Mouse (Mus musculus) limb, embryonic 14.5 days (tissue): Measurements from ENCODE around the gene 4930404H24Rik. TPM values are rescaled to one million over a fixed set of nuclear protein-coding genes. Genes with fewer than 3 reads are reported as not detected.

ENCODE experiments used
- ATAC-seq: fragments of 200-750 bp; cut with Nextera tagmentation; 2 replicates; pipeline ENCODE4 v1.8.0; 2017; ENCODE audit warnings: low read depth, moderate number of reproducible peaks, moderate TSS enrichment; ENCODE audit not compliant: low FRiP score
- DNase-seq: peaks from one replicate; pipeline ENCODE4 v3.0.0-alpha.2; 2015; ENCODE audit warnings: low spot score
- H3K27ac ChIP-seq: fragments of 300-500 bp; sonication (generic); replicated peaks from 2 replicates; pipeline ENCODE4 v1.5.1; 2014; ENCODE audit warnings: low read depth, mild to moderate bottlenecking, low read length, moderate library complexity, mixed read lengths
- H3K27me3 ChIP-seq: fragments of 300-500 bp; sonication (generic); 2 replicates; pipeline ENCODE4 v1.6.1; 2014; ENCODE audit warnings: low read length, mixed read lengths; ENCODE audit not compliant: control insufficient read depth, insufficient read depth
- H3K36me3 ChIP-seq: fragments of 300-500 bp; sonication (generic); 2 replicates; pipeline ENCODE4 v1.6.1; 2014; ENCODE audit warnings: mild to moderate bottlenecking, low read length, moderate library complexity, mixed read lengths; ENCODE audit not compliant: control insufficient read depth, insufficient read depth
- H3K4me1 ChIP-seq: fragments of 300-500 bp; sonication (generic); 2 replicates; pipeline ENCODE4 v1.6.1; 2014; ENCODE audit warnings: antibody characterized with exemption, low read length, mixed read lengths; ENCODE audit not compliant: control insufficient read depth, insufficient read depth
- H3K4me2 ChIP-seq: fragments of 300-500 bp; sonication (generic); replicated peaks from 2 replicates; pipeline ENCODE4 v1.6.1; 2014; ENCODE audit warnings: low read depth, mild to moderate bottlenecking, low read length, moderate library complexity; ENCODE audit not compliant: severe bottlenecking
- H3K4me3 ChIP-seq: fragments of 300-500 bp; sonication (generic); replicated peaks from 2 replicates; pipeline ENCODE4 v1.5.1; 2014; ENCODE audit warnings: low read length
- H3K9ac ChIP-seq: fragments of 300-500 bp; sonication (generic); 2 replicates; pipeline ENCODE4 v1.6.1; 2014; ENCODE audit warnings: mild to moderate bottlenecking, low read depth, low read length, moderate library complexity; ENCODE audit not compliant: severe bottlenecking
- H3K9me3 ChIP-seq: fragments of 300-500 bp; sonication (generic); 2 replicates; pipeline ENCODE4 v1.6.1; 2016; ENCODE audit warnings: low read length; ENCODE audit not compliant: control insufficient read depth
- POLR2A ChIP-seq: fragments of 200-500 bp; IDR thresholded peaks from 2 replicates; pipeline ENCODE4 v1.8.0; 2012; ENCODE audit warnings: inconsistent platforms, mild to moderate bottlenecking, moderate library complexity, borderline replicate concordance; ENCODE audit not compliant: insufficient read depth, insufficient read length; ENCODE audit errors: extremely low read depth
- WGBS: fragments of 180-500 bp; shearing (Covaris S2); extraction: QIAGEN DNeasy Blood & Tissue Kit; methylation state at CpG from one replicate; pipeline ENCODE4 v1.1.7; 2014; 5-methylcytosine and 5-hydroxymethylcytosine counted together
- polyA plus RNA-seq, 2 experiments: library from polyadenylated mRNA; depleted of rRNA in 1 of 2; stranded (reverse) in 1 of 2; unstranded in 1 of 2; fragments of >200 nt; fragmentation: Nextera tagmentation in 1 of 2; extraction: Ambion mirVana in 1 of 2; gene quantifications; 2 replicates each; pipeline versions ENCODE4 v1.2.1 to v1.2.3; 2012 to 2014

4930404H24Rik gene
- polyA plus RNA-seq, 2 experiments: not detected

DNA sequence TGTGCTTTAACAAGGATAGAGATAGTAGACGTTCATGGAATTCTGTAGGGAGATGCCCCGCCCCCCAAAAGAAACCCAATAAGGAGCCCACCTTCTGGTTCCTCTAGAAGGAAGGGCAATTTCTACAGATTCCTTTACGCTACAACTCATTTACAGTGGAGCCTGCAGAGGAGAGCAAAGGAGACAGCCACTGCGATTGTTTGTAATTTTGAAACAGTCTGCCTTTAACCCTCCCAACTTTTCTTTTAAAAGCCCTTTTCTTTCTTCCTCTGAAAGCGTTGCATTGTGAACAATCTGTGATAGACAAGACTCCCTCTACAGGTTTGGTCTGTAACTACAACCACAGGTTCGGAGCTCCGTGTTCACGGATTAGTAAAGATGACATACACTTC, 46.6 kb upstream of the 4930404H24Rik start:
- no peak for TF ChIP-seq POLR2A
- Histone ChIP-seq H3K9ac (peak overlapping the region; percentile 78), H3K36me3 (no peaks in the 10 kb centered on the region), H3K9me3 (no peaks in the 10 kb centered on the region), H3K4me3 (peak overlapping the region; percentile 88), H3K4me1 (peaks cover 25% of the 10 kb centered on the region), H3K27me3 (no peaks in the 10 kb centered on the region), H3K27ac (peak overlapping the region; percentile 90), H3K4me2 (peak overlapping the region; percentile 73)
- 0% methylated on average over 8 of the region's 8 CpGs for WGBS
- ATAC-seq (no peak), DNase-seq (peak; percentile 84)

DNA sequence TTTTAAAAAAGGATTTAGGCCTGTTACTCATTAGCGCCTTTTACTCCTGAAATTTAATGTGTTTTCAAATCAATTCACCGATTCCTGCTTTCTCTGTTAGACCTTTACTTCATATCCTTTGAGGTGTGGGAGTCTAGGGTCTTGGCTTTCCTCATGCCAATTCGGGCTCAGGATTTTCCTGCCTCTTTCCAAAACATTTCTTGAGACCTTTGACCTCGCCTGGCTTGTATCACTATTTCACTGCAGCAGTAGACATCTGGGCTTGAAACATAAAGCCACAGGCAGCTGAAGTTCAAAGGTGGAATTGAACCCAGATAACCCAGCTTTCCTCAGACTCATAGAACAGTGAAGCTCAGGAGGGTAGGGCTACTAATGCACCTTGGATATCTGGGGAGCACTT, 46.1 kb upstream of the 4930404H24Rik start:
- no peak for ATAC-seq
- H3K4me2 ChIP-seq: peak overlapping the region; percentile 73

GRCm38 (mm10) chr2:153447719-153448118, 44.9 kb upstream of the 4930404H24Rik start:
- Histone ChIP-seq H3K27me3 (no peaks in the 10 kb centered on the region), H3K36me3 (no peaks in the 10 kb centered on the region), H3K27ac (no peak overlapping the region), H3K9ac (no peak overlapping the region), H3K9me3 (no peaks in the 10 kb centered on the region), H3K4me1 (peaks cover 8% of the 10 kb centered on the region), H3K4me2 (no peak overlapping the region), H3K4me3 (no peak overlapping the region)
- TF ChIP-seq POLR2A: no peak
- DNase-seq (no peak), ATAC-seq (no peak)
- 86% methylated on average over 3 of the region's 3 CpGs for WGBS

More for the DNA sequence above, 46.1 kb upstream of the 4930404H24Rik start:
- Histone ChIP-seq H3K9me3 (no peaks in the 10 kb centered on the region), H3K27me3 (no peaks in the 10 kb centered on the region), H3K36me3 (no peaks in the 10 kb centered on the region), H3K4me3 (peak overlapping the region; percentile 88; the same call in 1 of the 2 replicates), H3K27ac (no peak overlapping the region), H3K4me1 (peaks cover 21% of the 10 kb centered on the region), H3K9ac (no peak overlapping the region)
- TF ChIP-seq POLR2A: no peak
- DNase-seq: no peak
- 9% methylated on average over 4 of the region's 4 CpGs for WGBS

GRCm38 (mm10) chr2:153448519-153448918, 44.1 kb upstream of the 4930404H24Rik start:
- no peak for TF ChIP-seq POLR2A
- 76% methylated on average over 6 of the region's 6 CpGs for WGBS
- no peak overlapping the region for H3K4me2 ChIP-seq
- peaks cover 3% of the 10 kb centered on the region; the same call in 1 of the 2 replicates for H3K4me1 ChIP-seq
- no peak overlapping the region for H3K9ac ChIP-seq
- no peaks in the 10 kb centered on the region for H3K36me3 ChIP-seq
- no peaks in the 10 kb centered on the region for H3K9me3 ChIP-seq
- no peak overlapping the region for H3K27ac ChIP-seq
- no peaks in the 10 kb centered on the region for H3K27me3 ChIP-seq
- no peak overlapping the region for H3K4me3 ChIP-seq
- ATAC-seq: no peak
- no peak for DNase-seq

GRCm38 (mm10) chr2:153453961-153454759, 38.4 kb upstream of the 4930404H24Rik start:
- H3K9ac ChIP-seq: no peak overlapping the region
- 65% methylated on average over 12 of the region's 12 CpGs for WGBS
- no peaks in the 10 kb centered on the region for H3K36me3 ChIP-seq
- DNase-seq (no peak), ATAC-seq (no peak)
- H3K4me2 ChIP-seq: no peak overlapping the region
- H3K4me3 ChIP-seq: no peak overlapping the region
- TF ChIP-seq POLR2A: no peak
- no peaks in the 10 kb centered on the region for H3K27me3 ChIP-seq
- no peaks in the 10 kb centered on the region for H3K9me3 ChIP-seq
- H3K27ac ChIP-seq: no peak overlapping the region
- H3K4me1 ChIP-seq: peaks cover 12% of the 10 kb centered on the region; the same call in 1 of the 2 replicates
